Mouse (Mus musculus) v-Abl transformed pro-B cells (cell line): Measurements from ENCODE around the gene Tcf7l1.

Source experiments
- in situ Hi-C, 2 experiments: fragments of 400-800 bp; cut with MboI; formaldehyde crosslinking; loops; one replicate each; pipeline ENCODE4 v1.15.1; 2025; ENCODE audit not compliant: unreplicated experiment in 2 of 2

The Tcf7l1 gene

DNA sequence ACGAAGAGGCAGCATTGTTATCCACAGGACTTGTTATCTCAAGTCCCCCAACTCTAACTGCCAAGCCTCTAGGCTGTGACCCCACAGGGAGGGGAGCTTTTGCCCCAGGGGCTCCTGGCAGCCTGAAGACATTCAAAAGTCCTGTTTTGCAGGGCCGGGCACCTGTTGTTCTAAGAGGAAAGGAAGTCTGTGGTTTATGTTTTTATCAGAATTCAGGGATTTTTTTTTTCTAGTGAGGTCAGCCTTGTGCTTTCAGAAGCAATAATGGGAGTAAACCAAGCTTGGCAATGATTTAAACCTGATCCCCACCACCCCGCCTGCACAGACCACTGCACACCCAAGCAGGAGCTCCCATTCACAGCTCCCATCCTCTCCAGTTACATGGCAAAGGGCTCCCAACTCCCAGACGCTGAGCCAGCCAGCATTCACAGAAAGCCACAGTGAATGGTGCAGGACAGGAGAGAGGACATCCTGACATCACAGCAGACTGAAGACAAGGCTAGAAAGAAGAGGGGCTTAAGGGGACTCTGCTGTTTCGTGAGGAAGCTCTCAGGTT, 40.1 kb downstream of the Tcf7l1 start:
- in situ Hi-C loops: loop anchor here in 1 of 2 experiments (5.0 kb wide), 1 partner anchor 67 kb away; no protein-coding TSS in a partner anchor

DNA sequence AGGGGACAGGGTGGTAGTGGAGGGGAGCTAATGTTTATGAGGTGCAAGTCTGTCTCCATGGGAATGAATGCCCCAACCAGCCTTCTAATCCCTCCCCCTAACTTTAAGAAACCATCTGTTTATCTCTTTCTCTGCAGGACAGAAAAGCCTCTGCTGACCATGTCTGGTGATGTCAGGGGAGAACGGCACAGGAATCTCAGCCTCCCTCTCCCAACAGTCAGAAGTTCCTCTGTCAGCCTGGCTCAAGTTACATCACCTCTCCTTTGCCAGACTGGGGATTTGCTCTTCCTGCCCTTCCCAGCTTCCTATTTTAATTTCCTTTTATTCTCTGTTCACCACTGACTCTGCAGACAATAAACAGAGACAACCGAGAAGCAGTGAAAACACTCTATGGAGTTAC, 40.6 kb downstream of the Tcf7l1 start:
- in situ Hi-C loops: loop anchor here in 1 of 2 experiments (5.0 kb wide), 1 partner anchor 66 kb away; no protein-coding TSS in a partner anchor

GRCm38 (mm10) chr6:72747814-72748213, 41.2 kb downstream of the Tcf7l1 start:
- in situ Hi-C loops: loop anchor here in 1 of 2 experiments (5.0 kb wide), 1 partner anchor 66 kb away; no protein-coding TSS in a partner anchor

GRCm38 (mm10) chr6:72747156-72747555, 41.9 kb downstream of the Tcf7l1 start:
- in situ Hi-C loops: loop anchor here in 1 of 2 experiments (5.0 kb wide), 1 partner anchor 65 kb away; no protein-coding TSS in a partner anchor

DNA sequence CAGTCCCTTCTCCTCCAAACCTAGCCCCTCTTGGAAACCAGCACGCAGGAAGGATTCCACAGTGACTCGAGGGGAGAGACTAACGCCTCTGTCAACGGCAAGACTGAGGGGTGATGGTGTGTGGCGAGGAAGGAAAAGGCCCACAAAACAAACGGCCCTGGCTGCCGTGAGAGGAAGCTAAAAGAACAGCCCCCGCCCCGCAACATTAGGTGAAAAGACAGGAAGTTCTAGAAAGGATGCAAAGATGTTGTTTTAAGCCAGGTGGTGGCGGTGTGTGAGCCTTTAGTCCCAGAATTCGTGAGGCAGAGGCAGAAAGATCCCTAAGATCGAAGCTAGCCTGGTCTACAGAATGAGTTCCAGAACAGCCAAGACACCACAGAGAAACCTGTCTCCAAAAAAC, 43.3 kb downstream of the Tcf7l1 start:
- in situ Hi-C loops: loop anchor here in 1 of 2 experiments (5.0 kb wide), 1 partner anchor 63 kb away; no protein-coding TSS in a partner anchor

DNA sequence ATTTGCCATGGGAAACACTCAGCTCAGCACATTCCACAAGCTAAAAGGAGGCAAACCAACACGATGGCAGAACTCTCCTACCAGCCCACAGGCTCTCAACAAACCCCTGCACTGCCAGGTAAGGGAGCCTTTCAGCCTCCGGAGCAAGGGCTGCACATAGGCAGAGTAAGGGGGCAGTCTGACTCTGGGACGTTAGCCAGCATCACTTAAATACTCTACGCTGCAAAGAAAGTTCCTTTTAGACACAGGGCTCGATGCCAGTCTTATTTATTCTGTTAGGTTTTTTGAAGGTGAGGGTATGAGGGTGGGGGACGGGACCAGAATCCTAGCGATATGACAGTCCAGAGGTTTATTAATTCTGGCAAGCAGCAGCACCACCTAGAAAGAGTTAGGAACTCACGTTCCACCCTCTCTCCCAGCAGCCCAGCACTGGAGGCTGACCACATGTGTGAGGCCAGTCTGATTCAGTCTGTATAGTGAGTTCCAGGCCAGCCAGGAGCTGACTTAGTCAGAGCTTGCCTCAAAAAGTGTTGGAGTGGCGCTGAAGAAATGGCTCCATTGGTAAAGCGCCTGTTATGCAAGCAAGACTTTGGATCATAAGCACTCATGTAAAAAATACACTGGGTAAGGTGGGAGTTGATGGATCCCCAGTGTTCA, 44.8 kb downstream of the Tcf7l1 start:
- in situ Hi-C loops: no loop called here

DNA sequence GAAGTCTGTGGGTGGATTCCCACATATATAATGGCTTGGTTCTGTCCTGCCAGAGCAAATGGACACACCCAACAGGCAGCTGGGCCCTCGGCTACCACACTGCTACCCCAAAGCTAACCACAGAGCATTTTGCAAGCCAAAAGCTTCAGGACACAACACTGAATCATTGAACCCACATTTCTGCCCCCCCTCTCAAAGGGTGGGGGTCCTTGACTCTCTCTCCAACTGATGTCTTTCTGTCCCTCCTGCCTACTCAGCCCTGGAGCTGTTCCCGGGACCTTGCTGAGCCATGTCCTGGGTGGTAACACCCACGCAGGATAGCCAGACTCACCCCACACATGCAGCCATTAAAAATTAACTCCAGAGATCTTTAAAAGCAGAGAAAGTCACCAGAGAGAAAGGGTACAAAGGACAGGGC, 45.4 kb downstream of the Tcf7l1 start:
- in situ Hi-C loops: no loop called here

GRCm38 (mm10) chr6:72742331-72742730, 46.7 kb downstream of the Tcf7l1 start:
- in situ Hi-C loops: no loop called here

DNA sequence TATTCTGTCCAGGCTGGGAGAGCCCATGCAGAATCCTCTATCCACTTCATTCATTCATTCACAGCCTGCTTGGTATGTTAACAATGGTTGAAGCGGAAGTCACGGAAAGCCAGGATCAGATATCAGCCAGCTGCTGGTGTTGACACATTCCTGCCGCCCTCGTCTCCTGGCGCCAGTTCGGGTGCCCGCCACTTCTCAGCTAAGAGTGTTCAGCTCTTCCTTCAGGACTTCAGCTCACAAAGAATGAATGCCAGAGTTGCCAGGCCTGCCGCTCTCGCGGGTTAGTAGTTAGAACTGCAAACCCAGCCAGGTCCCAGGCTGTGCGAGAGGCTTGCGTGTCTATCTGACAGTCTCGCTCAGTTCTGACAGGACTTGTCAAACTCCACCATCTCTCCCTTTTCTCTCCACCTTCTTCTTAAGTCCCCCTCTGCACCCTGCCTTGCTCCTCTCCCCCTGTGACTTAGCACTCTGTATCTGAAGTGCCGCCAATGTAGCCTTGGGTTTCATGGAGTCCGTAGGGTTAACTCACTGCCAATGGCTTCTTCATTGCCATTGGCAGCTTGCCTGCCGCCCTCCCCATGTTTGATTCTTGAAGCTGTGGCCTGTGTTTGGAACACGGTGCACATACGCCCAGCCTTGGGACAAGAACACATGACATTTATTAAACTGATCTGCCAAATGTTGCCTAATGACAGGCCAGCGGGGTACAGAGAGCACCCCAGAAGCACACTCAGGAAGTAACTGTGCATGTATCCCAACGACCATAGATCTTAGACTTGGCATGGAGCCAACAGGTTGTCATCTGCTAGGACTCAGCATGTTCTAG, 48.2 kb downstream of the Tcf7l1 start:
- in situ Hi-C loops: no loop called here

- in situ Hi-C loops: no loop called here
These were observed 52.2 kb downstream of the Tcf7l1 start for GRCm38 (mm10) chr6:72736872-72737271.

GRCm38 (mm10) chr6:72735206-72735605, 53.8 kb downstream of the Tcf7l1 start:
- in situ Hi-C loops: no loop called here

- in situ Hi-C loops: no loop called here
These were observed 55.7 kb downstream of the Tcf7l1 start for GRCm38 (mm10) chr6:72733375-72733774.

DNA sequence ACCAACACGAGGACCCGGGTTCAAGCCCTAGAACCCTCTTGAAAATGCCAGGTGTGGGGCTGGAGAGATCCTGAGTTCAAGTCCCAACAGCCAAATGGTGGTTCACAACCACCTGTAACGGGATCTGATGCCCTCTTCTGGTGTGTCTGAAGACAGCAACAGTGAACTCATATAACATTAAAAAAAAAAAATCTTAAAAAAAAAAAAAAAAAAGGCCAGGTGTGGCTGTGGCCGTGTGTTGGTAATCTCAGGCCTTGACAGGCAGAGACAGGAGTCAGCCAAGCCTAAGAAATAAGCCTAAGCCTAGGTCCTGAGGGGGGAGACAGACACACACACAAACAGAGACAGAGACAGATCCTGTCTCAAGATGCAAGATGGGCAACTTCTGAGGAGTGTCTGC, 56.9 kb downstream of the Tcf7l1 start:
- in situ Hi-C loops: no loop called here

DNA sequence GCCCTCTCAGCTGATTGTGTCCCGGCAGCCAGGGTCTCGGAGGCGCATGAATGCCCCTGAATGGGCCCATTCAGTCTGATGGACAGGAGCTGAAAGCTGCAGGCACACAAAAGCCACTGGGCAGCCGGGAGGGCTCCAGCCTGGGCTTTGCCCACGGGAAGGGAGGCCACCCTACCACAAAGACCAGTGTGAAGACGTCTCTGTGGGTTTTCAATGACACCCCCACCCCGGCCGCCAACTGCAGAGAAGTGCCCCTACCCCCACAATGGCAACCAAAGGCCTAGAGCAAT, 58.5 kb downstream of the Tcf7l1 start:
- in situ Hi-C loops: no loop called here

DNA sequence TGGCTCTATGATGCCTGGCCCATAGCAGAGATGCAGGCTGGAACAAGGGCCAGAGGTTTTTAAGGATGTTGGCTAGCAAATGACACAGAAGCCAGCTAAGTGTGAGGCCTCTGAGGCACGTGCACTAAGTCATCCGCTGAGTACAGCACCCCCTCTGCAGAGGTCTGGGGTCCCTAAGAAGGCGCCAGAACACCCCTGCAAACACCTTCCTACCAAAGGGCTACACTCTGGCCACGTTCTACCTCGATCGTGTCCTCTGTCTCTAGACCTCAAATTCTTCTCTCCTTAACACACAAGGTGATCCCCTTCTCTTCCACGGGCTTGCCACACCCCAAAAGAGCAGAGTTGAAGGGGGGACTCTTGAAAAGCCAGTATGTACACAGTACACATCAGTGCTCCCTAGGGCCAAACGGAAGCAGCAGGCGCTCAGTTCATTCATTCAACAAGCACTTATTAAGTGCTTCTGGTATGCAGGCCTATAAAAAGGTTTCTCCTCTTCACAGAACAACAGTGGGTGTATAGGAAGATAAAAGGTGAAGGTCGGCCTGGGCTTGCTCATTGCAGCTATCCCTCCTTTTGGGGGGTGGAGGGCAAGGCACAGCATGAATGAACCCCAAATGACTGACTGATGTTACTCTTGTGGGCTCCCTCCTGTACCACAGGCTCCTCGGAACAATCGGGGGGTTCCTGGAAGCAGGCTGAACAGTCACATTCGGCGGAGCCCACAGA, 59.1 kb downstream of the Tcf7l1 start:
- in situ Hi-C loops: no loop called here

GRCm38 (mm10) chr6:72727826-72728225, 61.2 kb downstream of the Tcf7l1 start:
- in situ Hi-C loops: no loop called here

DNA sequence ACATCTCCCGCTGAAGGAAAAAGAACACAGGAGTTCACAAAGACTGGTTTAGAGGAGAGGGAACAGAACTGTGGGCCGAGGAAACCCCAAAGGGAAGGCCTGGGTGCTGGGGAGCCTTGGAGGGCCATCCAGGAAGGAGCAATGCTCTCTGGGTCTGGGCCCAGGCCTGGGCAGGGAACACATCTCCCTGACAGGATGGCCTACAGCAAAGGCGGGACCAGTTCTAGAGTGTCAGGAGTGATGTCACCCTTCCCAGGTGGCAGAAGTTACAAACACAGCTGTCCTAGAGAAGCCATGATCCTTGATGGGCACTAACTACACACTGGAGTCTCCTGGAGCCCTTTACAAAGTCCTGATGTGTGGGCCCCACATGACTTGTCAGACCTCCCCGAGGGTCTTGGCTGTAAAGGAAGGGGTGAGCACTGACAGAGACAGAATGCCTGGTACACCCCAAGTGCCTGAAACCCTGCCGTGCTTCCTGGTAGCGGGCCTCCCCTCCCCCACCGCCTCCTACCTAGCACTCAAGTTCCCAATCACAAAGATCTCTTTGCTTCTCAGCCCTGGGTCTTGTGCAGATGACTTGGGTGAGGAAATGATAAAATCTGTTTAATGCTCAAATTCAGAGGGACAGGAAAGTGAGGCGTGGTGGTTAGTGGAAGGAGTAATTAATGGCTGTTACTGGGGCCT, 64.4 kb downstream of the Tcf7l1 start:
- in situ Hi-C loops: no loop called here

- in situ Hi-C loops: no loop called here
These were observed 65.2 kb downstream of the Tcf7l1 start for GRCm38 (mm10) chr6:72723731-72724385.

DNA sequence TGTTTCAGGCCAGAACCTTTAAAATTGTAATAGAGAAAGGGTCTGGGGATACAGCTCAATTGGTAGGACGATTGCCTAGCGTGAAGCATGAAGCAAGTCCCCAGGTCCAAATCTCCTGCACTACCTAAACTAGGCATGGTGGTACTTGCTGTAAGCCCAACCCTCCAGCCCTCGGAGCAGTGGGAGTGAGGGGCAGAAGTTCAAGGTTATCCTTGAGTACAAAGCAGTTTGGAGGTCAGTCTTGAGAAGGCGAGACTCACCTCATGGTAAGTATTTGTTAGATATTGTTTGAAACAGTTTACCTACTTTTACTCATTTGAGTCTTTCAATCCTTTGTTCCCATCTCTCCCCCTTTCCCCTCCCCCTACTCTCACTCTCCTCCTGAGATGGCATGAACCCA, 65.9 kb downstream of the Tcf7l1 start:
- in situ Hi-C loops: no loop called here

DNA sequence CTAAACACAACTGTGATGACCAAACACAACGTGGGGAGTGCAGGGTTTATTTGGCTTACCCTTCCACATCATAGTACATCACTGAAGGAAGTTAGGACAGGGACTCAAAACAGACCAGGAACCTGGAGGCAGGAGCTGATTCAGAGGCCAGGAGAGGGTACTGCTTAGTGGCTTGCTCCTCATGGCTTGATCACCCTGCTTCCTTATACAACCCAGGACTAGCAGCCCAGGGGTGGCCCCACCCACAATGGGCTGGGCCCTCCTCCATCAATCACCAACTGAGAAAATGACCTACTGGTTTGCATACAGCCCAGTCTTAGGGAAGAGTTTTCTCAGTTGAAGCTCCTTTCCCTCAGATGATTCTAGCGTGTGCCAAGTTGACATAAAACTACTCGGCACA, 68.2 kb downstream of the Tcf7l1 start:
- in situ Hi-C loops: no loop called here
